Mouse (Mus musculus): ENCODE data around the gene Casp2. TPM values are rescaled to one million over a fixed set of nuclear protein-coding genes. Genes with fewer than 3 reads are reported as not detected.

Casp2 gene
- total and polyA plus RNA-seq, 3 experiments, result 12.9 to 20.2 (median 16.5) TPM

DNA sequence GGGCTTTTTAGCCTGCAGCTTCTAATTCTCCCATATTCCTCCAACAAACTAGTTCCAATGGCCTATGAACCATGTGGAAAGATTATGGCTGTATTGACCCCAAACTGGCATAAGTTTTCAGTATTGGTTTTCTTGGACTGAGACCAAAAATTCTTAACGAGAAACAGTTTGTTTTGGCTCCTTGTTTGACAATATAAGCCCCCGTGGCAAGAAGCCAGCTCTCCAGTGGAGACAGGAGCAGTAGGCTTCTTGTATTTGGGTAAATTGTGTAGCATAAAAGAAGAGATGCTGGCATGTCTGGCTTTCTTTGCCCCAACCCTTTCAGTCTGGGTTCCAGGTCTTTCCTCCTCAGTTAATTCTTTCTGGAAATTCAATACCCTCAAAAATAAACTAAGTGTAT lies 11.4 kb downstream of the Casp2 start:
- no peak for DNase-seq

DNA sequence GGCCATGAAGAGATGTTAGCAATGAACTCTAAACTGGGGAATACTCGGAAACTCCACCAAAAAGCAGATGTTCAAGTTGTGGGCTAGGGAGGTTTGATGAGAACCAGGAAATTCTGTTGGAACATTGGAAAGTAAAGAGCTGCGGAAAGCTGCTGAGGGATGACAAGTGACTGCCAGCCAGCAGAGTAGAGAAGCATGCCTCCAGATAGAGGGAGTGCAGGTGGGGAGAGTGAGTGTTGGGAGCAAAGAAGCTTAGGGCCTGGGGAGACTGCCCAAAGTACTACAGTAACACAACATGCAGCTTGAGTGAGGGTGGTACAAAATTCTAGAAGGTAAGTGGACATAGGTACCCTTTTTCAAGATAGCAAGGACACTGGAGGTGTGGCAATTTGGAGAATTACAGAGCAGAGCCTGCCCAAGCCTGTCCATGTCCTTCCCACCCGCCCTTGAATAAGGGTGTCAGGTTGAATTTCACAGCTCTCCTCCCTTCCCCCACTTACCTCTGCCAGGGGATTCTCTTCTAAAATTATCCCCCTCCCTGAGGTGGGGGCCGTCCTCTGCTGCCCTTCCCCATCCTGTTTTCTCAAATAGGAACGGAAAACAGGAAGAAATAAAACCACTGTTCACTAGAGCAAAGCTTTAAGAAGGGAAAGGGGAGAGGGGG lies 18.2 kb downstream of the Casp2 start:
- DNase-seq, result no peak

DNA sequence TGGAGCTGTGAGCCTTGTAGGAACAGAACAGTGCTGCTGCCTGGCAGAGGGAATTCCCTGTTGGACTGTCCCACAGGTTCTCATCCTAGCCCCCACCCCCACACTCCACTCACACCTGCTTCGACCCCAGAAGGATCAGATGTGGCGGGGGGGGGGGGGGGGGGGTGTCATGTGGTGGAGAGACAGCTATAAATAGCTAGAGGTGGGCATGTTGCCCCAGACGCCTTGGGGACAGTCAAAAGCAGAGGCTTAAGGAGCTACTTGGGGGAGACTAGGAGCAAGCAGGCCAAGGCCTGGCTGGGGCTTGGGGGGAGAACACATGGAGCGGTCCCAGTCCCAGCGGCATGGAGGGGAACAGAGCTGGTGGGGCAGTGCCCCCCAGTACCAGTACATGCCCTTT lies 21.7 kb downstream of the Casp2 start, which contains the start of gene Clcn1:
Clcn1 (plus strand) TSS at position 238 of the 400 bp plus-strand sequence.
- no peak for DNase-seq

DNA sequence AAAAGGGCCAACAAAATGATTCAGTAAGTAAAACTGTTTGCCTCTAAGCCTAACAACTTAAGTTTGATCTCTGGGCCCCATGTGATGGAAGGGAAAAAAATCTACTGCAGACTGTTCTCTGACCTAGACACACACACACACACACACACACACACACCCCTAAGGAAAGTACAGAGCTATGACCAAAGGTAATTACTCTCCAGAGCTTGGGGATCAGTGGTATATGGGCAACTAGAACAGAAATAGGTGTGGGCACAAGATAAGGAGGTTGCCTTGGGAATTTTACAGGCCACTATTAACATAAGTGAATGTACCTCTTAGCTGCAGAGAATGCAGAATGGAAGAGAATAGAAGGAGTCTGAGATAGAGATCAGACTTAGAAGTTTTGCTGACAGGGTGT lies 22.8 kb downstream of the Casp2 start:
- DNase-seq, result no peak

DNA sequence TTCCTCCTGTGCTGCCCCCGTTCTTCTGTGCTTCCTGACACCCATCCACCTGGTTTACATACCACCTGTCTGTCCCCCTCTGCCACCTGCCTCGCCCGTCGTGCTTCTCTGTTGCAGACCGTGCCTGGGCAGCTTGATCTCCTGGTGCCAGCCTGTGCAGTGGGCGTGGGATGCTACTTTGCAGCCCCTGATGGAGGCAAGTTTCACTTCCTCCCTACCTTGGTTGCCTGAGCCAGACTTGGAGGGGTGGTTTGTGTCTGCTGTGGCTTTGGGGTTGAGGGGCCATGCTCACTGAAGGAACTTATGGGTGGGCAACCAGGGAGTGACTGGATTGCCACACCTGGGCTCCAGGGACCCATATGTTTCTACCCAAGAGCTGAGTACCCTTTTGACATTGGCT lies 28.5 kb downstream of the Casp2 start:
- no peak for DNase-seq

DNA sequence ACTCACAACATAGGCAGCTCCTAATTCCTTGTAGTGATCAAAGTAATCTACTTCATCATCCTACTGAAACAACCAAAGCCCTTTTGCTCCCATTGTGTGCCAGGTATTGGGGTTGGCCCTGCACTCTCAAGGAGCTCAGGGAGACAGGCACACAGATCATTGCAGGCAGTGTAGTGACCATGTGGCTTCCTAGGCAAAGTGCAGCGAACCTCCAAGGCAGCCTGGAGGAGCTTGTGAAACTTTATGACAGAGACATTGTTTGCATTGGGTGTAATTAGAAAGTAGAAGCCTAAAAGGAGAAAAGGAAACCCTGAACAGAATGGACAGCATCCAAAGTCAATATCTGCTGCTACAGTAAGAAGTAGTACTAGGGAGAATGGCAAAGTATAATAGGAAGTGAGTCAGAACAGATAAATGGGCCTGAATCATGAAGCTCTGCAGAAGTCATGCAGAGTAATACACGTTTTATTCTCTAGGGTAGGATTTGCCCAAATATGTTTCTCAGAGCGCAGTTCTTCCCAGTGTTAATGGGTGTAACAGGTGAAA lies 30.8 kb downstream of the Casp2 start:
- DNase-seq, result no peak

DNA sequence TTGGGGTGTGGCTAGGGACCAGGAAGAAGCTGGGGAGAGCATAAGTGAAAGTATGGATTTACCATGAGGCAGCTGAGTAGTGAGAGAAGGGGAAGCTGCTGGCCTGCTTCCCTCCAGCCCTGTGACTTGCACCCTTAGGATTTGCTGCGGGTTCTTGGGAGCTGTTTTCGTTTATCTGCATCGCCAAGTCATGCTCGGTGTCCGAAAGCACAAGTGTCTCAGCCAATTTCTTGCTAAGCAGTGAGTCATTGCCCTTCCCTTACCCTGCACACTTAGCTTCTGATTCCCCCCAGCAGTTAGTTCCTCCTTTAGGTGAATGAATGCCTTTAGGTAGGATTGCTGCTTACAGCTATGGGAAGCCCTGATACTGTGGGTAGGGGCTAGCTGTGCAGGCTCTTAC lies 34.6 kb downstream of the Casp2 start:
- no peak for DNase-seq

DNA sequence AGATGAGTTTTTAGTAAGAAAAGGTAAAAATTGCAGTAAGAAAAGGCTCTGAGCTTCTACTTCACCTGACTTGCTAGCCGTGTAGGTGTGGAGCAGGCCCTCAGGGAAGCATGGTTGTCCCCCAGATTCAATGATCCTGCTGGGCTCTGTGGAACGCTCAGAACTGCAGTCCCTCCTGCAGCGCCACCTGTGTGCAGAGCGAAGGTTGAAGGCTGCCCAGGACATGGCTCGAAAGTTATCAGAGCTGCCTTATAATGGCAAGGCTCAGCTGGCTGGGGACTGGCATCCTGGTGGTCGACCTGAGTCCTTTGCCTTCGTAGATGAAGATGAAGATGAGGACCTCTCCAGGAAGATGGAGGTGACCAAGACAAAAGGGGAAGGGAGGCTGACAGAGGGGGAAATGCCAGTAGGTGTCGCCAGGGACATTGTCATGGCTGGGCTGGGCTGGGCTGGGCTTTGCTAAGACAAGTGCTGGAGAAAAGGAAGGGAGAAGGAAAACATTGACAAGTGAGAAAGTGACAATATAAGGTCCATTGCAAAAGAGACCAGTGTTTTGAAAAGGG lies 45.1 kb downstream of the Casp2 start:
- DNase-seq, result peak; percentile 10

DNA sequence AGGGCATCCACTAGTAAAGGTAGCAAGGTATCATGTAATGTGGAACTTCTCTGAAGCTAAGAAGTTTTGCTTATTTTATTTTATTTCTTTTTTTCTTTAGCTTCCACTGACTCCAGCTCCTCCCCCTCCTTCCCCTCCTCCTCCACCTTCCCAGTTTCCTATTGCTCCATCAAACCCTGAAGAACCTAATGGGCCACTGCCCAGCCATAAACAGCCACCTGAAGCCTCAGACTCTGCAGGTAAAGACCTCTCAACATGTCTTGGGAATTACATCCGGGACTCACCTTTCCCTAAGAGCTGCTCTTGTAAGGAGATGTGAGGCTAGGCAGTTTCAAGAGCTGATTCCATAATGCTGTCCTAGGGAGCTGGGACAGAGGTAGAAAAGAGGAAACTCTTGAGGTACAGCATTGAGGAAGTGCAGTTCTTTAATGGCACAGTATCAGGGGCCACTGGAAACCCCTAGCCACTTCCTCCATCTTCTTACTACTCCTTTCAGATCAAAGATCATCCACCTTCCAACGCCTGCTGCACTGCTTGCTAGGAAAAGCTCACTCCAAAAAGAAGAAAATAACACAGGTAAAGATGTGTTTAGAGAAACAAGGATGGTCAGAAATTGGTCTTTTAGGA lies 45.8 kb downstream of the Casp2 start:
- DNase-seq, result no peak

DNA sequence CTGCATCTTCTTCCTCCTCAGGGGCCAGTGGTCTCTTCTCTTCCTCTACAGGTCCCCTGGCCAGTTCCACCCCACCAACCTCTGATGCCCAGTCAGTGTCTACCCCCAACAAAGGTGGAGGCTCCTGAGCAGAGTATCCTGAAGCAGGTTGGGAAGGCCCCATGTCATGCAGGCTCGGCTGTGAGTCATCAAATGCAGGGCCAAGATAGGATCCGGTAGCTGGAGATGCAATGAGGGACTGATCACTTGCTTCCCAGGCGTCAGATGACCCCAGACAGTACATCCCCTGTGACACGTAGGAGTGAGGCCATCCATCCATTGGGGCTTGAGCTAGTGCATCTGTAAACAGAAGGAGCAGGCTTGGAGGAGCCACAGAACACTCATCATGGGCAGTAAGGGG lies 53.5 kb downstream of the Casp2 start:
- no peak for DNase-seq

DNA sequence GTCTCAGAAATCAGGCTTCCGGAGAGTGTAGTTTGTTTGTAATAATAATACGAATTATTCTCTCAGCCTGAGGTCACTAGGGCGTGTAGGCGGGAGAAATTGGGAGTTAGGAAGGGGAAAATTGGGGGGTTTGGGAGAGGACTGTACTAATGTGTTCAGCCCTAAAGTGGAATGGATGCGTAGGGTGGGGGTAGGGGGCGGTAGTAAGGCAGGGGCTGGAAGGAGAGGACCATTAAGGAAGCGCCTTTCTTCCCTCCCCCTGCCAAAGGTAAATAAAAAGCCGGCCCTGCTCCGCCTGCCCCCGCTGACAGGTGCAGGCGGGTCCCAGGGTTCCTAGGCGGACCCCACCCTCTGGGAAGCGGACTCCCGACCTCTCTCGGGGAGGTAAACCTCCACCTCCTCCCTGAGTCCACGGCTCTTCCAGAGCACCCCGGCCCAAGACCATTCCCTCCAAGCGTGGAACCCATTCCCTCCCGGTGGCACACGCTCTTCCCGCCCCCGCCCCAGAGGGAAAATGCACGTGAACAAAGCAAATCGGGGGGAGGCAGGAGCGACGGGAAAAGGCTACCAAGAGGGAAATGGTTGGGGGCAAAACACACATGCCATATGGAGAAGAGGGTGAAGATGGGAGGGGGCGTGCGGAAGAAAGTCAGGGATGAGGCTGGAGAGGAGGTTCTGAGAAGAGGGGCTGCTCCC lies 58.7 kb downstream of the Casp2 start:
- DNase-seq, result no peak

DNA sequence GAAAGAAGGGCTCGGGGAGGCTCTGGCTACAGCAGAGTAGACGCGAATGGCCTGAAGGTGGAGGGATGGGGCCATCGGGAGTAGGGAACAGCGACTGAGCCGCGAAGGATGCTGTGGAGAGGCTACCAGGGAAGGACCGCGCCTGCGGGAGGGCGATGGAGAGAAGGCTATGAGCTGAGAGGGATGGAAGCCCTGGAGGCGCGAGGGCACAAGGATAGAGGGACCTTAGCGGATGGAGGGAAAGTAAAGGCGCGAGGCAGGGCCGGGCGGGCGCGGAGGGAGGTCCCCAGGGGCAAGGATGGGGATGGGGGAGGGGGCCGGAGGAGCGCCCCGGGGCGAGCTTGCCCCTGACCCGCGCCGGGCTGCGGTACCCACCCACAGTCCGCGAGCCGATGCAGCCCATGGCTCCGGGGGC lies 59.3 kb downstream of the Casp2 start:
- no peak for DNase-seq

DNA sequence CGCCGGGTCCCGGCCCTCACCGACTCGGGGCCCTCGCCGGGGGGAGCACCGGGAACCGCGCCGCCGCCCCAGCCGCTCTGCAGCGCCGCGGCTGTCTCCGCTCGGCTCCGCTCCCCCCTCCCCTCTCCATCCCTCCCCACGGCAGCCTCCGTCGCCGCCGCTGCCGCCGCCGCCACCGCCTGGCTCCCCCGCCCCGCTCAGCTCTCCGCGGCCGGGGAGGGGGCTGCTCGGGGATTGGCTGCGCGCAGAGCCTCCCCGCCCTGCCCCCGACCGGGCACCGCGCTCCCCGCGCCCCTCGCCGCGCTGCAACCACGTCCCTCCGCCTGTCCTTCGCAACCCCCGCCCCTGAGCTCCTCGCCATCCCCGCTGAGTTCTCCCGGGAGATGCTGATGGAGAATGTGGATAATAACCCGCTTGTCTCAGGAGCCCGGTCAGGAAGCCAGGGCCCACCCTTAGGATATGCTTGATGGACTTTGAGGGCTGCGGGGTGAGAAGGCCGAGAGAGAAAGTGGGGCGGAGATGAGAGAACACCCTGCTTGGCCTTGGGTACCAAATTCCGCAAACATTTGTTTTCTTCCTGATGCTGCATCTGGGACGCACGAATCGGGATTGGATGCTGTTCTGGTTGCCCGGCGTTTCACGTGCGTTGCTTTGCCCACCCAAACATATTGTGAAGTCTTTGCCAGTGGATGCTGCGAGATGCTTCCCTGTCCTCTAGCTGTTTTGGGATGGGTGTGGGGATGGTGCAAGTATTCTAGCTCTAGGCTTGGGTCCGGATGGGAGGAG lies 59.9 kb downstream of the Casp2 start, which contains the start of gene Fam131b:
Fam131b (minus strand) TSS at position 162 of the 786 bp plus-strand sequence.
- DNase-seq, result peak; percentile 22

DNA sequence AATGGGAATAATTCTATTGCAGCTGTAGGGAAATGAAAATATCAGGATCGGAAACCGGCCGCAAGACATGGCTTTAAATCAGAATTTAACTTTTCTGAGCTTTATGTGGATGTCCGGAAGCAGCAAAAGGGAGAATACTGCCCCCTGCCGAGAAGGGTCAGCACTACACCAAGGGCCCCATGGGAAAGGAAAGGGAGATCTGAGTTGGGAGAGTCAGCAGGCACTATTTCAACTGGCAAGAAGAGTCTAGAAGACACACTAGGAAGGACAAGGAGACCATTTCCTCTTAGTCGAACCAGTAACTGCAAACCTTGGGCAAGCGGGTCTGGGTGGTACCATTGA lies 60.5 kb downstream of the Casp2 start:
- DNase-seq, result peak; percentile 71

DNA sequence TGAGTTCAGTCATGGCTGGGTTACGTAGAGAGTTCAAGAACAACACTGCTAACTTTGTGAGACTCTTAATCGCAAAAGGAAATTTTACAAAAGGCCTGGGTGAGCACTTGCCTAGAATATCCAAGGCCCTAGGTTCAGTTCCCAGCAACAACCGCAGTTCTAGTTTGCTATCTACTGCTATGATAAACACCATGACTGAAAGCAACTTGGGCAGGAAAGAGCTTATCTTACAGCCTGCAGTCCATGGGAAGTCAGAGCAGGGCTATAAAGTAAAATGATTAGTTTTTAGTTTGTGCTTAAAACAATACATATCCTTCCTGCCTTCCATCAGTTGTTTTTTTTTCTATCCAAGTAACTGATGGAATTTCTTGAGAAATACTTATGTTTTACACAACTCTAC lies 61.7 kb downstream of the Casp2 start:
- no peak for DNase-seq

DNA sequence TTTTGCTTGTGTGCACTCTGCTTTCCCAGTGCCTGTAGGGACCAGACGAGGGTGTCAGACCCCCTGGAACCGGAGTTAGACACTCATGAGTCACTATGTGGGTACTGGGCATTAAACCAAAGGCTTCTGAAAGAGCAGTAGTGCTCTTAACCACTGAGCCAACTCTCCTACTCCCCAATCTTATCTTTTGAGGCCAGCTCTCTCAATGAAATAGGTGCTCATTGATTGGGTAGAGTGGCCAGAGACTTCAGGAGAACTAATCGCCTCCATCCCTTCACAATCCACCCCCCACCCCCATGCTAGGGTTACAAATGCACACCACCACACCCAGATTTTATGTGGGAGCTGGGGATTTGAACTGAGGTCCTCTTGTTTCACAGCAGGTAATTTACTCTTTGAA lies 64.0 kb downstream of the Casp2 start:
- no peak for DNase-seq

DNA sequence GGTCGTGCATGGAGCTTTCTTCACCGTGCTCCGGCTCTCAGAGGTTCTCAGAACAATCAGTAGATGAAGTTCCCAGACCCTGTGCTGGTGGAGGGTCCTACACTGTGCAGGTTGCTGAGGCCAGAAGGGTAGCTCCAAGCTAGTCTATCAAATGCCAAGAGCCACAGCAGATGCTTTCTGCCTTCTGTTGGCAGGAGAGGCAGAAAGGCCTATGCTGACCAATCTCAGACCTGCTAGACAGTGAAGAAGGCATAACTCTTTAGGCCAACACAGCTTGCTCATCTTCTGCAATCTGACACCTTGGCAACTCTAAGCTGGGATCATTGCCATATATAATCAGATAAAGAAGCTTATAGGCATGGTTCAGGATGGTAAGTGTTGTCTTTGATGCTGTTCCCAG lies 65.4 kb downstream of the Casp2 start:
- no peak for DNase-seq

DNA sequence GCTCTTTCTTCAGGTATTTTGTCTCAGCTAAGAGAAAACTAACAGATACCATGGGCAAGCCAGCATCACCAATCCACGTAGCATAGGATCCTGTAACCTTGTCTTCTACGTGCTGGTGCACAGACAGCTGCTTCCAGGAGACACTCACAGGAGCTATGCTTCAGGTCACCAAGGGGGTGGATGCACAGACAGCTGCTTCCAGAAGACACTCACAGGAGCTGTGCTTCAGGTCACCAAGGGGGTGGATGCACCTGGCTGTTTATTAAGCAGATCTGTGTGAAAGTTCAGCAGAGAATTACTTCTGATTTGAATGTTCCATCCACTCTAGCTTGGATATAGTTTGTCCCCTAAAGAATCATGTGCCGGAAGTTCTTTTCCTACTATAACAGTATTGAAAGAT lies 66.2 kb downstream of the Casp2 start:
- DNase-seq, result no peak

Measured in adrenal gland, adult 2 months (tissue).